Mouse (Mus musculus) bone marrow macrophage, adult 2 months (primary cell): Measurements from ENCODE around the gene Ripor2.

ENCODE experiments used
- CTCF ChIP-seq: IDR thresholded peaks from 2 replicates; pipeline ENCODE4 v1.5.1; 2012; ENCODE audit warnings: low read depth, mild to moderate bottlenecking, low read length, moderate library complexity
- POLR2A ChIP-seq: IDR thresholded peaks from 2 replicates; pipeline ENCODE4 v1.6.1; 2012; ENCODE audit warnings: mild to moderate bottlenecking, low read depth, low read length, borderline replicate concordance

GRCm38 (mm10) chr13:24545677-24546076 is 36.3 kb upstream of the Ripor2 start:
- TF ChIP-seq CTCF, result no peak
- TF ChIP-seq POLR2A, result no peak
